Mouse (Mus musculus) cerebellum, adult 2 months (tissue): ENCODE measurements at regions not wholly inside any gene's neighbourhood (a gene's known extent, or its start where the extent isn't known, plus 50 kb on each side); places are given as distances from the start of the nearest gene placed in this dataset.

Experiments used
- CTCF ChIP-seq: fragments of 200-500 bp; IDR thresholded peaks from 2 replicates; pipeline ENCODE4 v1.5.1; 2011; ENCODE audit warnings: low read depth, mild to moderate bottlenecking, control low read depth, low read length, moderate library complexity, borderline replicate concordance; ENCODE audit not compliant: insufficient read depth
- POLR2A ChIP-seq: fragments of 200-500 bp; IDR thresholded peaks from 2 replicates; pipeline ENCODE4 v1.6.1; 2011; ENCODE audit warnings: low read length, control low read depth, borderline replicate concordance; ENCODE audit not compliant: insufficient read depth

DNA sequence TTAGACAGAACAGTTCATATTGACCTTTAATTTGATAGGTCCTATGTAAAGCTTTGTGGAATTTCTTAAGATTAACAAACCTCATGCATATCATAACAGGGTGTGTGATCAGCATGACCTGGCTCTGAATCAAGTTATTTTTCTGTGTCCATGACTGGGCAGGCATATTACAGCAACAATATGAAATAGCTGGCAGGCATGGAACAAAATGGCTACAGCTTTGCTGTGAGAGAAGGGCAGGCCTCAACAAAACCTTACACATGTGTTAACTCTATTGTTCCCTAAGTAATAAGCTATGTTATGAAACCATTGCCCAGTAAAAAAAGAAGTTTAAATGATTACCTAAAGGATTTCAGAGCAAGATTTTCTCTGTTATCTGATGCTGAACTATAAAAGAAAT lies 93.1 kb upstream of the Tmem260 start:
- TF ChIP-seq POLR2A (no peak), CTCF (no peak)
